Mouse (Mus musculus): Measurements from ENCODE around the gene Auts2. TPM values are rescaled to one million over a fixed set of nuclear protein-coding genes. Genes with fewer than 3 reads are reported as not detected.

Auts2 gene
- polyA plus RNA-seq, 1 experiment from 2014 or later, result 47.7 TPM

GRCm38 (mm10) chr5:131645341-131646191 is 897.6 kb downstream of the Auts2 start:
- H3K4me2 ChIP-seq (replicated peaks; ENCODE audit: low read depth, low read length), result no peak overlapping the region
- H3K4me1 ChIP-seq (ENCODE audit: control insufficient read depth, insufficient read depth, low read length), result peaks cover 5% of the 10 kb centered on the region; the same call in 1 of the 2 replicates
- ATAC-seq (ENCODE audit: insufficient number of reproducible peaks, insufficient read depth, low FRiP score, low read depth), result no peak
- no peaks in the 10 kb centered on the region for H3K9me3 ChIP-seq (ENCODE audit: control insufficient read depth, low read depth, low read length)
- H3K9ac ChIP-seq (replicated peaks; ENCODE audit: low read depth, low read length), result no peak overlapping the region
- 72% methylated on average over 18 of the region's 18 CpGs for WGBS
- no peak overlapping the region for H3K4me3 ChIP-seq (ENCODE audit: low read depth, low read length)
- H3K36me3 ChIP-seq (ENCODE audit: control insufficient read depth, insufficient read depth, low read length), result no peaks in the 10 kb centered on the region
- H3K27ac ChIP-seq (ENCODE audit: low read length), result no peak overlapping the region
- no peaks in the 10 kb centered on the region for H3K27me3 ChIP-seq (ENCODE audit: control insufficient read depth, insufficient read depth, low read length)

GRCm38 (mm10) chr5:131644331-131644730 is 898.8 kb downstream of the Auts2 start:
- WGBS, result 88% methylated on average over 6 of the region's 6 CpGs
- no peak overlapping the region for H3K4me2 ChIP-seq (replicated peaks; ENCODE audit: low read depth, low read length)
- no peak for ATAC-seq (ENCODE audit: insufficient number of reproducible peaks, insufficient read depth, low FRiP score, low read depth)
- no peaks in the 10 kb centered on the region for H3K27me3 ChIP-seq (ENCODE audit: control insufficient read depth, insufficient read depth, low read length)
- H3K4me3 ChIP-seq (ENCODE audit: low read depth, low read length), result no peak overlapping the region
- no peak overlapping the region for H3K27ac ChIP-seq (ENCODE audit: low read length)
- peaks cover 5% of the 10 kb centered on the region; the same call in 1 of the 2 replicates for H3K4me1 ChIP-seq (ENCODE audit: control insufficient read depth, insufficient read depth, low read length)
- H3K9me3 ChIP-seq (ENCODE audit: control insufficient read depth, low read depth, low read length), result no peaks in the 10 kb centered on the region
- H3K36me3 ChIP-seq (ENCODE audit: control insufficient read depth, insufficient read depth, low read length), result no peaks in the 10 kb centered on the region
- no peak overlapping the region for H3K9ac ChIP-seq (replicated peaks; ENCODE audit: low read depth, low read length)

- Histone ChIP-seq H3K4me2 (replicated peaks; ENCODE audit: low read depth, low read length) (no peak overlapping the region), H3K4me1 (ENCODE audit: control insufficient read depth, insufficient read depth, low read length) (peaks cover 5% of the 10 kb centered on the region; the same call in 1 of the 2 replicates), H3K4me3 (ENCODE audit: low read depth, low read length) (no peak overlapping the region), H3K27me3 (ENCODE audit: control insufficient read depth, insufficient read depth, low read length) (no peaks in the 10 kb centered on the region), H3K27ac (ENCODE audit: low read length) (no peak overlapping the region), H3K36me3 (ENCODE audit: control insufficient read depth, insufficient read depth, low read length) (no peaks in the 10 kb centered on the region), H3K9ac (replicated peaks; ENCODE audit: low read depth, low read length) (no peak overlapping the region), H3K9me3 (ENCODE audit: control insufficient read depth, low read depth, low read length) (no peaks in the 10 kb centered on the region)
- no peak for ATAC-seq (ENCODE audit: insufficient number of reproducible peaks, insufficient read depth, low FRiP score, low read depth)
- WGBS, result 83% methylated on average over 23 of the region's 23 CpGs
These were observed 899.7 kb downstream of the Auts2 start for GRCm38 (mm10) chr5:131643176-131644174.

- Histone ChIP-seq H3K4me1 (ENCODE audit: control insufficient read depth, insufficient read depth, low read length) (peaks cover 5% of the 10 kb centered on the region; the same call in 1 of the 2 replicates), H3K9ac (replicated peaks; ENCODE audit: low read depth, low read length) (no peak overlapping the region), H3K9me3 (ENCODE audit: control insufficient read depth, low read depth, low read length) (no peaks in the 10 kb centered on the region), H3K27me3 (ENCODE audit: control insufficient read depth, insufficient read depth, low read length) (no peaks in the 10 kb centered on the region), H3K4me3 (ENCODE audit: low read depth, low read length) (no peak overlapping the region), H3K27ac (ENCODE audit: low read length) (no peak overlapping the region), H3K4me2 (replicated peaks; ENCODE audit: low read depth, low read length) (no peak overlapping the region), H3K36me3 (ENCODE audit: control insufficient read depth, insufficient read depth, low read length) (no peaks in the 10 kb centered on the region)
- 86% methylated on average over 2 of the region's 2 CpGs for WGBS
- no peak for ATAC-seq (ENCODE audit: insufficient number of reproducible peaks, insufficient read depth, low FRiP score, low read depth)
These were observed 900.4 kb downstream of the Auts2 start for GRCm38 (mm10) chr5:131642752-131643151.

- WGBS, result 73% methylated on average over 5 of the region's 5 CpGs
- no peaks in the 10 kb centered on the region for H3K9me3 ChIP-seq (ENCODE audit: control insufficient read depth, low read depth, low read length)
- H3K27ac ChIP-seq (ENCODE audit: low read length), result no peak overlapping the region
- no peaks in the 10 kb centered on the region for H3K36me3 ChIP-seq (ENCODE audit: control insufficient read depth, insufficient read depth, low read length)
- H3K9ac ChIP-seq (replicated peaks; ENCODE audit: low read depth, low read length), result no peak overlapping the region
- no peak overlapping the region for H3K4me3 ChIP-seq (ENCODE audit: low read depth, low read length)
- peaks cover 2% of the 10 kb centered on the region; the same call in 1 of the 2 replicates for H3K4me1 ChIP-seq (ENCODE audit: control insufficient read depth, insufficient read depth, low read length)
- no peak for ATAC-seq (ENCODE audit: insufficient number of reproducible peaks, insufficient read depth, low FRiP score, low read depth)
- H3K27me3 ChIP-seq (ENCODE audit: control insufficient read depth, insufficient read depth, low read length), result no peaks in the 10 kb centered on the region
- H3K4me2 ChIP-seq (replicated peaks; ENCODE audit: low read depth, low read length), result no peak overlapping the region
These were observed 906.7 kb downstream of the Auts2 start for GRCm38 (mm10) chr5:131636431-131636830.

GRCm38 (mm10) chr5:131634731-131635130 is 908.4 kb downstream of the Auts2 start:
- Histone ChIP-seq H3K36me3 (ENCODE audit: control insufficient read depth, insufficient read depth, low read length) (no peaks in the 10 kb centered on the region), H3K9me3 (ENCODE audit: control insufficient read depth, low read depth, low read length) (no peaks in the 10 kb centered on the region), H3K4me3 (ENCODE audit: low read depth, low read length) (no peak overlapping the region), H3K9ac (replicated peaks; ENCODE audit: low read depth, low read length) (no peak overlapping the region), H3K4me1 (ENCODE audit: control insufficient read depth, insufficient read depth, low read length) (peaks cover 12% of the 10 kb centered on the region; the same call in 1 of the 2 replicates), H3K4me2 (replicated peaks; ENCODE audit: low read depth, low read length) (no peak overlapping the region), H3K27ac (ENCODE audit: low read length) (no peak overlapping the region), H3K27me3 (ENCODE audit: control insufficient read depth, insufficient read depth, low read length) (no peaks in the 10 kb centered on the region)
- no peak for ATAC-seq (ENCODE audit: insufficient number of reproducible peaks, insufficient read depth, low FRiP score, low read depth)
- 93% methylated on average over 7 of the region's 7 CpGs for WGBS

GRCm38 (mm10) chr5:131631998-131632379 is 911.2 kb downstream of the Auts2 start:
- Histone ChIP-seq H3K9me3 (ENCODE audit: control insufficient read depth, low read depth, low read length) (no peaks in the 10 kb centered on the region), H3K9ac (replicated peaks; ENCODE audit: low read depth, low read length) (no peak overlapping the region), H3K4me1 (ENCODE audit: control insufficient read depth, insufficient read depth, low read length) (peaks cover 12% of the 10 kb centered on the region; the same call in 1 of the 2 replicates), H3K4me2 (replicated peaks; ENCODE audit: low read depth, low read length) (no peak overlapping the region), H3K27me3 (ENCODE audit: control insufficient read depth, insufficient read depth, low read length) (no peaks in the 10 kb centered on the region), H3K36me3 (ENCODE audit: control insufficient read depth, insufficient read depth, low read length) (no peaks in the 10 kb centered on the region), H3K27ac (ENCODE audit: low read length) (no peak overlapping the region), H3K4me3 (ENCODE audit: low read depth, low read length) (no peak overlapping the region)
- 37% methylated on average over 4 of the region's 4 CpGs for WGBS
- ATAC-seq (ENCODE audit: insufficient number of reproducible peaks, insufficient read depth, low FRiP score, low read depth), result no peak

Measured in stomach, embryonic 14.5 days (tissue).